Mouse (Mus musculus): ENCODE measurements around the gene Bcar1. TPM values are rescaled to one million over a fixed set of nuclear protein-coding genes. Genes with fewer than 3 reads are reported as not detected.

Gene Bcar1
- 44.0 and 45.6 TPM in 2 replicates for polyA plus RNA-seq (2016; fragmentation: Nextera tagmentation; extraction: Ambion mirVana)

GRCm38 (mm10) chr8:111743792-111744696 is at the start of gene Bcar1:
TSS of gene Bcar1 (minus strand) at chr8:111743809.
- peak within 1 kb of the TSS; percentile 97 for H3K9ac ChIP-seq
- peak; percentile 77 for ATAC-seq (ENCODE audit: low FRiP score)
- no peaks in the 10 kb centered on the region for H3K36me3 ChIP-seq (replicated peaks)
- H3K27ac ChIP-seq = peak within 1 kb of the TSS; percentile 79
- WGBS = 15% methylated on average over 28 of the region's 40 CpGs
- peaks cover 65% of the 10 kb centered on the region for H3K4me1 ChIP-seq
- H3K4me3 ChIP-seq (replicated peaks) = peak within 1 kb of the TSS; percentile 98
- H3K9me3 ChIP-seq = no peaks in the 10 kb centered on the region
- H3K4me2 ChIP-seq = peak within 1 kb of the TSS; percentile 74
- H3K27me3 ChIP-seq = 0 out of 2 replicates have a peak, but pooled peaks cover 6% of the 10 kb centered on the region

- Histone ChIP-seq H3K9me3 (no peaks in the 10 kb centered on the region), H3K27ac (no peak overlapping the region), H3K4me1 (peaks cover 37% of the 10 kb centered on the region), H3K9ac (no peak overlapping the region), H3K4me2 (no peak overlapping the region), H3K27me3 (no peaks in the 10 kb centered on the region), H3K36me3 (replicated peaks) (no peaks in the 10 kb centered on the region; the same call in 1 of the 2 replicates), H3K4me3 (replicated peaks) (no peak overlapping the region)
- ATAC-seq (ENCODE audit: low FRiP score) = no peak
Observed at GRCm38 (mm10) chr8:111789639-111790038, 46.0 kb upstream of the Bcar1 start.

GRCm38 (mm10) chr8:111789200-111789599 is 45.6 kb upstream of the Bcar1 start:
- ATAC-seq (ENCODE audit: low FRiP score) = no peak
- Histone ChIP-seq H3K4me2 (no peak overlapping the region), H3K4me1 (peaks cover 37% of the 10 kb centered on the region), H3K36me3 (replicated peaks) (no peaks in the 10 kb centered on the region; the same call in 1 of the 2 replicates), H3K27ac (peak overlapping the region; percentile 46; the same call in 1 of the 2 replicates), H3K4me3 (replicated peaks) (no peak overlapping the region), H3K27me3 (no peaks in the 10 kb centered on the region), H3K9me3 (no peaks in the 10 kb centered on the region), H3K9ac (no peak overlapping the region)
- 13% methylated on average over 4 of the region's 4 CpGs for WGBS

GRCm38 (mm10) chr8:111788497-111788896 is 44.9 kb upstream of the Bcar1 start:
- H3K27me3 ChIP-seq = no peaks in the 10 kb centered on the region
- no peak for ATAC-seq (ENCODE audit: low FRiP score)
- WGBS = 54% methylated on average over 3 of the region's 3 CpGs
- peaks cover 38% of the 10 kb centered on the region for H3K4me1 ChIP-seq
- no peak overlapping the region for H3K9ac ChIP-seq
- no peak overlapping the region for H3K4me2 ChIP-seq
- no peaks in the 10 kb centered on the region for H3K9me3 ChIP-seq
- H3K4me3 ChIP-seq (replicated peaks) = no peak overlapping the region
- no peaks in the 10 kb centered on the region; the same call in 1 of the 2 replicates for H3K36me3 ChIP-seq (replicated peaks)
- H3K27ac ChIP-seq = no peak overlapping the region

GRCm38 (mm10) chr8:111788085-111788484 is 44.5 kb upstream of the Bcar1 start:
- H3K27me3 ChIP-seq = no peaks in the 10 kb centered on the region
- H3K4me3 ChIP-seq (replicated peaks) = no peak overlapping the region
- 0 out of 2 replicates have a peak overlapping the region, but pooled peaks have one; percentile 8 for H3K4me2 ChIP-seq
- H3K9ac ChIP-seq = no peak overlapping the region
- WGBS = 63% methylated on average over 5 of the region's 5 CpGs
- no peaks in the 10 kb centered on the region; the same call in 1 of the 2 replicates for H3K36me3 ChIP-seq (replicated peaks)
- no peaks in the 10 kb centered on the region for H3K9me3 ChIP-seq
- H3K27ac ChIP-seq = peak overlapping the region; percentile 57; the same call in 1 of the 2 replicates
- ATAC-seq (ENCODE audit: low FRiP score) = no peak
- peaks cover 42% of the 10 kb centered on the region for H3K4me1 ChIP-seq

- Histone ChIP-seq H3K4me3 (replicated peaks) (no peak overlapping the region), H3K4me2 (peak overlapping the region; percentile 8; the same call in 1 of the 2 replicates), H3K9ac (0 out of 2 replicates have a peak overlapping the region, but pooled peaks have one; percentile 22), H3K4me1 (peaks cover 46% of the 10 kb centered on the region), H3K36me3 (replicated peaks) (no peaks in the 10 kb centered on the region; the same call in 1 of the 2 replicates), H3K27me3 (no peaks in the 10 kb centered on the region), H3K9me3 (no peaks in the 10 kb centered on the region), H3K27ac (peak overlapping the region; percentile 57; the same call in 1 of the 2 replicates)
- 17% methylated on average over 4 of the region's 4 CpGs for WGBS
- 0 out of 2 replicates have a peak, but pooled peaks have one; percentile 17 for ATAC-seq (ENCODE audit: low FRiP score)
Observed at GRCm38 (mm10) chr8:111787683-111788082, 44.1 kb upstream of the Bcar1 start.

GRCm38 (mm10) chr8:111786701-111787588 is 43.3 kb upstream of the Bcar1 start:
- Histone ChIP-seq H3K9me3 (no peaks in the 10 kb centered on the region), H3K27ac (peak overlapping the region; percentile 57), H3K27me3 (no peaks in the 10 kb centered on the region), H3K9ac (no peak overlapping the region), H3K36me3 (replicated peaks) (no peaks in the 10 kb centered on the region; the same call in 1 of the 2 replicates), H3K4me2 (peak overlapping the region; percentile 8; the same call in 1 of the 2 replicates), H3K4me1 (peaks cover 49% of the 10 kb centered on the region), H3K4me3 (replicated peaks) (no peak overlapping the region)
- peak; percentile 49 for ATAC-seq (ENCODE audit: low FRiP score)
- WGBS = 33% methylated on average over 13 of the region's 13 CpGs

- no peak for ATAC-seq (ENCODE audit: low FRiP score)
- Histone ChIP-seq H3K27ac (no peak overlapping the region), H3K9me3 (no peaks in the 10 kb centered on the region), H3K9ac (no peak overlapping the region), H3K4me3 (replicated peaks) (no peak overlapping the region), H3K4me1 (peaks cover 49% of the 10 kb centered on the region), H3K27me3 (no peaks in the 10 kb centered on the region), H3K36me3 (replicated peaks) (no peaks in the 10 kb centered on the region; the same call in 1 of the 2 replicates), H3K4me2 (no peak overlapping the region)
- WGBS = 90% methylated on average over 2 of the region's 2 CpGs
Observed at GRCm38 (mm10) chr8:111786116-111786515, 42.5 kb upstream of the Bcar1 start.

GRCm38 (mm10) chr8:111782671-111783394 is 39.2 kb upstream of the Bcar1 start:
- Histone ChIP-seq H3K4me3 (replicated peaks) (no peak overlapping the region), H3K27ac (0 out of 2 replicates have a peak overlapping the region, but pooled peaks have one; percentile 47), H3K9me3 (no peaks in the 10 kb centered on the region), H3K4me1 (peaks cover 40% of the 10 kb centered on the region), H3K27me3 (no peaks in the 10 kb centered on the region), H3K36me3 (replicated peaks) (peaks cover 4% of the 10 kb centered on the region; the same call in 1 of the 2 replicates), H3K9ac (no peak overlapping the region), H3K4me2 (no peak overlapping the region)
- ATAC-seq (ENCODE audit: low FRiP score) = no peak
- WGBS = 69% methylated on average over 9 of the region's 9 CpGs

- Histone ChIP-seq H3K4me3 (replicated peaks) (no peak overlapping the region), H3K9me3 (no peaks in the 10 kb centered on the region), H3K36me3 (replicated peaks) (peaks cover 4% of the 10 kb centered on the region; the same call in 1 of the 2 replicates), H3K27ac (no peak overlapping the region), H3K4me1 (peaks cover 33% of the 10 kb centered on the region), H3K4me2 (no peak overlapping the region), H3K9ac (no peak overlapping the region), H3K27me3 (no peaks in the 10 kb centered on the region)
- 89% methylated on average over 2 of the region's 2 CpGs for WGBS
- ATAC-seq (ENCODE audit: low FRiP score) = no peak
Observed at GRCm38 (mm10) chr8:111782161-111782560, 38.6 kb upstream of the Bcar1 start.

GRCm38 (mm10) chr8:111780697-111781424 is 37.3 kb upstream of the Bcar1 start:
- H3K4me3 ChIP-seq (replicated peaks) = no peak overlapping the region
- peaks cover 4% of the 10 kb centered on the region; the same call in 1 of the 2 replicates for H3K36me3 ChIP-seq (replicated peaks)
- ATAC-seq (ENCODE audit: low FRiP score) = no peak
- 87% methylated on average over 10 of the region's 10 CpGs for WGBS
- no peaks in the 10 kb centered on the region for H3K27me3 ChIP-seq
- no peak overlapping the region for H3K4me2 ChIP-seq
- H3K9me3 ChIP-seq = no peaks in the 10 kb centered on the region
- no peak overlapping the region for H3K9ac ChIP-seq
- H3K27ac ChIP-seq = no peak overlapping the region
- peaks cover 27% of the 10 kb centered on the region for H3K4me1 ChIP-seq

Measured in forebrain, embryonic 12.5 days (tissue).